Mouse (Mus musculus) kidney, postnatal 36 days (tissue): Measurements from ENCODE around the gene Gpr152.
A peak's percentile ranks its signal among the peaks of the same experiment; 100 is the strongest.
"Not testable (repeated sequence)": the region's sequence is repeated elsewhere in the genome, so short reads cannot be mapped to it uniquely, and the experiment has no call there.

Experiments used
- DNase-seq, 2 experiments: peaks; one replicate each; pipeline ENCODE4 v3.0.0; 2021 to 2022; ENCODE audit warnings: mixed read lengths in 2 of 2

Gpr152 gene

GRCm38 (mm10) chr19:4112063-4112960 is 27.3 kb upstream of the Gpr152 start:
- DNase-seq, result no peak

DNA sequence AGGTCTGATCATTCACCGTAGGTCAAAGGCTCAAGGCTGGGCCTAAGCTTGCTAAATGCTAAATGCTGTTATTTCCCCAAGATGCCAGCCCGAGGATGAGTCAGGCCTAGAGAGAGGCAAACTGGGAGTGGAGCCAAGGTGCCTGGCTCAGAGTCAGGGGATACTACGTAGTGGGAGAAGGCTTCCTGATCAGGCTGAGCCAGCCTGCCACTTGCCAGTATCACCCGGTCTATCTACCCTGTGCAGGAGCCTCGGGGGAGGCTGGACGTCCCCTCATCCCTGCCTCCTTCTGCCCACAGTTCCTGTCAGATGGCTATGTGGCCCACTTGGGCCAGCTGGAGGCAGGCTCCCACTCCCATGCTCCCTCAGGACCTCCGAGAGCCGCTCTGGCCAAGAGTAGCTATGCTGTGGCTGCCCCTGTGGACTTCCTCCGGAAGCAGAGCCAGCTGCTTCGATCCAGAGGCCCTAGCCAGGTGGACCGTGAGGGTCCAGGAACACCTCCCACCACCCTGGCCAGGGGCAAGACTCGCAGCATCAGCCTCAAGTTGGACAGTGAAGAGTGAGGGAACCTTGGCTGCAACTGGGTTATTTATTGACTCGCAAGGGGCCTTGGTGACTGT is 26.3 kb upstream of the Gpr152 start:
- DNase-seq, result peak; percentile 91 to 92

DNA sequence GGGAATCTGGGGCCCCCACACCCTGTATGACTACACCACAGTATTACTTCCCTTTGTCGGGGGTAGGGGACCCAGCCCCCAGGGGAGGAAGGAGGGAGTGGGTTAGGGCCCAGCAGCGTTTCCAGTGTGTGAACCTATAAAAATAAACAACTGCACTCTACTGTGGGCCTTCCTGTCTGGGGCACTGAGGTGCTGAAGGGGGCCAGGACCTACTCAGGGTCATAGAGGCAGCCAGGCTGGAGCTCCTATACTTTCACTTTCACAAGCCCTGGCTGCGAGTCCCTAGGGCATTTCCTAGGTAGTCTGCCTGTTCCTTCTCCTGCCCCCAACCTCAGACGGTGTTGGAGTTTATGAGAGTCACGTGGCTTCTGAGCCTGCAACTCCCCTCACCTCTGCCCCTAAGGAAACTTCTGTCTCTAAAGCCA is 25.8 kb upstream of the Gpr152 start:
- peak; percentile 56 to 64 for DNase-seq

- no peak for DNase-seq
These were observed 25.0 kb upstream of the Gpr152 start for GRCm38 (mm10) chr19:4114551-4114950.

DNA sequence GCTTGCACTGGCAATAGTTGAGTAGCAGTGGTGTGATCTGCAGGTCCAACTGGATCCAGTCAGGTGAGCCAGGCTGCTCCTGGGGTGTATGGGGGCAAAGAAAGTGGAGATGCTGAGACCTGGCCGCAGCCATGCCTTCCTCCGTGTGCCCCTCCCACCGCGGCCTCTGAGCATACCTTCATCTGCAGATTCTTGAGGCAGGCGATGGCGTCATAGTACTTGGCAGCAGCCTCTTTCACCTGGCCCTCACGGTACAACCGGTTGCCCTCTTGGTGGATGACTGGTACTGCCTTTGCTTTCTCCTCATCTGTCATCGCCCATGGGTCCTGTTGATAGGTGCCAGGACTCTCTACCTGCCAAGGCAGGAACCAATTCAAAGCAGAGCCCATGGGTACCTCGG is 24.4 kb upstream of the Gpr152 start:
- no peak for DNase-seq

DNA sequence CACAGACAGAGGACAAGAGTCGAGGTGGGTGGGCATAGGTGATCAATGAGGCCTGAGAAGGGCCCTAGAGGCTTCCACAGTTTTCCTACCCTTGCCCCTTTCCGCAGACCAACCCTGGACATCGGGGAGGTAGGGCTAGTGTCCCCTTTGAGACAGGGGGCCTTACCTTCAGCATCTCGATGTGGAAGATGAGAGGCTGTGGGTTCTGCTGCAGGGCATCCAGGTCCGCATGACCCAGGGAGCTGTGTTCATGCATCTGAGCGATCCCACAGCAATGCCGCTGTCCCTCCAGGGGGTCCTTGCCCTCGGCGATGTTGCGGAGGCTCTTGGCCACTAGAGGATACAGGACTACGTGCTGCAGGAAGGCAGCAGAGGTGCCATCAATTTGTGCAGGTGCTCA is 23.8 kb upstream of the Gpr152 start:
- no peak for DNase-seq

GRCm38 (mm10) chr19:4117006-4117405 is 22.6 kb upstream of the Gpr152 start:
- DNase-seq, result no peak

DNA sequence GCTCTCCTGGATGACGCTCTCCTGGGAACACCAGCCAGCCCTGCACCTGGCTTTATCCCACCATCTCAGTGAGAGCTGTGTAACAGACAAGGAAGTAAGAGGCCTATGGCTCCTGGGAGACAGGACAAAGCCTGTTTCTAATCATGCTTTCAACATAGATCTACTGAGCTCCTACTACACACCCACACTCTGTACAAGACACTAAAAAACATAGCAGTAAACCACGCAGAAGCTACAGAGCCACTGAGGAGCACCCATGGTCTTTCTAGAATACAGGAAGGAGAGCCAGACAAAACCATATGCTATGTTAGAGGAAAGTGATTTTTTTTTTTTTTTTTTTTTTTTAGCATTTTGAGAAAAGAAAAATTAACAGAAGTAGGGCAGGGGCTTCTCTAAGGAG is 21.2 kb upstream of the Gpr152 start:
- DNase-seq, result no peak

DNA sequence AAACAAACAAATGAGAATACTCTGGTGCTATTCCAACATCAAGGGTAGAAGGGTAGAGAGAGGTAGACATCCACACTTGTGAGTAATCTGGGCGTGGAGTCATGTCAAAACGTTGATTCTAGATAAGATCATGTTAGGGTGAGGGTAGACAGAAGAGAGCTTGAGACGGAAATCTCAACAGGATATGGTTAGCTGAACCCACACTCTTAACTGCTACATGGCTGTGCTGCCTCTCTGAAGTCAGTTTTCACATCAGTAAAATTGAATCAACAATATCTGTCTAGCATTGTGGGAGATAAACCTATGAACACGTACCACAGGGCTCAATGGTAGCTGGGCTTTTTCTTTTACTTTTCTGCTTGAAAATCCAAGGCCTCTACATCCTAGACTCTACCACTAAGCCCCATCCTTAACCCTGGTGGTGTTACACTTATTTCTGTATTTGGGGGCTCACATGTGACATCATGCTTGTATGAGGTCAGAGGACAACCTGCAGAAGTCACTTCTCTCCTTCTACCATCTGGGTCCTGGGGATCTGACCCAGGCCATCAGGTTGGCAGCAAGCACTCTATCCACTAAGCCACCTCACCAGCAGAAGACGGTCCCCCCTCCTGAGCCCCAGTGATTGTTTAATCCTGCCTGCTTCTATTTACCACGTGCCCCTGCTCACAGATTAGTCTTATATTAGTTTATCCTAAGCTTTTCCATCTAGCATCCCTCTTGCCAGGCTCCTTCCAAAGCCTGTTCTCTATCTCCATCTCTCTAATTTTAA is 19.7 kb upstream of the Gpr152 start:
- DNase-seq, result no peak

DNA sequence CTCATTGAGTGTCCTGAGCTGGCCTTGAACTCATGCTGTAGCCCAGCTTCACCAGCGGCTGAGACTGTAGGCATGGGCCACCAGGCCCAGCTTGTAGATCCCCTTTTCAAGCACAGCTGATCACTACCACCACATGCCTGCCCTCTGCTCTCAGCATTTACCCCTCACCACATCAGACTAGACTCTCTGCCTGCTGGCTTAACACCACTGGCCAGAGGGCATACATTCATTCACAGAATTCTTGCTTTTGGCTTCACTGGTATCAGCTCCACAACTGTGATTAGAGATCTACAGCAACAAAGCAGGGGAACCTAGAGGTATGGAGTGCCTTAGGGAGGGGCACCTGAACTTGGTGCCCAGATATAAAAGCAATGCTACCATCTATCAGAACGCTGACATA is 19.1 kb upstream of the Gpr152 start:
- DNase-seq, result no peak

GRCm38 (mm10) chr19:4121097-4121805 is 18.3 kb upstream of the Gpr152 start:
- peak; percentile 99 to 100 for DNase-seq

DNA sequence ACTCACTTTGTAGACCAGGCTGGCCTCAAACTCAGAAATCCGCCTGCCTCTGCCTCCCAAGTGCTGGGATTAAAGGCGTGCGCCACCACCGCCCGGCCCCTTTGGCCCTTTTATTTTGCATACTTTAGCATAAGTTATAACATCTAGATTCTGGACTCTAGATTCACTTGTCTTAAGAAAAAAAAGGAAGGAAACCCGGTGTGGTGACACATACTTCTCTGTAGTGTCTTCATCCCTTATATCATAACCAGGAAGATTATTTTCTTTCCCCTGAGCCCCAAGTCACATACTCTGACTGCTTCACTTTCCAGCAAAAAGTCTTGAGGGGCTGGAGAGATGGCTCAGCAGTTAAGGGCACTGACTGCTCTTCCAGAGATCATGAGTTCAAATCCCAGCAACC is 17.7 kb upstream of the Gpr152 start:
- not testable (repeated sequence) for DNase-seq

- no peak for DNase-seq
These were observed 16.9 kb upstream of the Gpr152 start for GRCm38 (mm10) chr19:4122411-4123370.

DNA sequence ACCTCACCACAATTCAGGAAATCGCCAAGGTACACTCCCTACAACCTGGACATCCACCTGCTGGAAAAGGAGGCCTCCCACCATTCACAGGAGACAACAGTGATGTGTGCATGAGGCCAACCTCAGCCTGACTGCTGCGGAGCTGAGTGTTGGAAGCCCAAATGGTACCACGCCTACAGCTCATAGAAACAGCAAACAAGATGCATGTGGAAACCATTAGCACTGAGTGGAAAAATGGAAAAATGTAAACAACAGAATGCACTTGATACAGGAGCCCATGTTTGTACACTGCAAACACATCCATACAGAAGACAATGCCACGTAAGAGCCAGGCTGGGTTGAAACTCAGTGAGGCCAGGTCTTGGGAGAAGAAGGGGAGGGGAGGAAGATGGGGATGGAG is 15.2 kb upstream of the Gpr152 start:
- DNase-seq, result no peak

- DNase-seq, result not testable (repeated sequence)
These were observed 14.3 kb upstream of the Gpr152 start for GRCm38 (mm10) chr19:4125268-4125667.

DNA sequence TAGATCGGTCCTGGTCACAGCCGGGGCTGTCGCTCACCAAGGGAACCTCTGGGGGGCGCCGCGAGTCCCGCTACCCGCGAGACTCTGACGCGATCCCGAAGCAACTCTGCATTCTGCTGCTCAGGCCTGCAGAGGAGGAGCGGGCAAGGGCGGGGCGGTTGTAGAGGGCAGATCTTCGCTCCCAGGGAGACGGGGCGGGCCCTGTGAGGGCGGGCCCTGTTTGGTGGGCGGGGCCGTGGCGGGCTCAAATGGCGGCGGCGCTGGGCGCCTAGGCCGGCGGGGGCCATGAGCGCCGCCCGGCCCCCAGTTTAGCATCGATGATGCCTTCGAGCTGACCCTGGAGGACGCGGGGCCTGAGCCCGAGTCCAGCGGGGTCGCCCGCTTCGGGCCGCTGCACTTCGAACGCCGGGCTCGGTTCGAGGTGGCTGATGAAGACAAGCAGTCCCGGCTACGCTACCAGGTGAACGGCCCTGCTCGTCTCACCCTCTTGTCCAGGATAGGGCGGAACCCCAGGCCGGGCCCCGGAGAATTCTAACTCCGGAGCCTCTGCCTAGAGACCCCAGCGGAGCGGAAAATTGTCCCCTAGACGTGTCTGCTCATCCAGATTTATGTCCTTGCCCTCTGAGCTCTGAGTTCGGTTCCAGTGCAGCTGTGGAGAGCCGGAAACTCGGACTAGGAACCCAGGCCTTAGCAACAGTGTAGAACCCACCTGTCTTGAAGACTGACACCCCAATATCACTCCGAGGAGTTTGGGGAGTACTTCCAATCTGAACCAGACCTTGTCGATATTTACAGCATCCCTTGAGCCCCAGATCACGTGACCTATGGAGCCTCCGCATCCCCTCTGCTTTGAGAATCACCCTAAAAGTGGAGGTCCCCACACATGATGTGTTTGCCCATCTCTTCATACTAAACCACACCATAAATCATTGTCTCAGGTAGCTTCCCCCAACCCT is 13.6 kb upstream of the Gpr152 start, which contains the start of gene Aip:
Gene Aip, minus strand, starts transcription at position 118 of the 956 bp plus-strand sequence.
- DNase-seq, result peak; percentile 99

GRCm38 (mm10) chr19:4126759-4127495 is 12.7 kb upstream of the Gpr152 start:
- DNase-seq, result peak in 1 of 2 experiments; percentile 28

GRCm38 (mm10) chr19:4129462-4129861 is 10.1 kb upstream of the Gpr152 start:
- no peak for DNase-seq

- no peak for DNase-seq
These were observed 9.5 kb upstream of the Gpr152 start for GRCm38 (mm10) chr19:4130106-4130505.
